Mouse (Mus musculus) midbrain, embryonic 14.5 days (tissue): Measurements from ENCODE around the gene Pcnp. TPM values are rescaled to one million over a fixed set of nuclear protein-coding genes. Genes with fewer than 3 reads are reported as not detected.

Source experiments
- ATAC-seq: fragments of 200-750 bp; cut with Nextera tagmentation; 2 replicates; pipeline ENCODE4 v1.8.0; 2017; ENCODE audit warnings: moderate number of reproducible peaks, moderate library complexity; ENCODE audit not compliant: low FRiP score, low TSS enrichment
- DNase-seq: peaks from one replicate; pipeline ENCODE4 v3.0.0-alpha.2; 2015
- H3K27ac ChIP-seq: fragments of 300-500 bp; sonication (generic); replicated peaks from 2 replicates; pipeline ENCODE4 v1.5.1; 2014; ENCODE audit warnings: mild to moderate bottlenecking, low read depth, low read length, moderate library complexity
- H3K27me3 ChIP-seq: fragments of 300-500 bp; sonication (generic); 2 replicates; pipeline ENCODE4 v1.6.1; 2014; ENCODE audit warnings: low read length, control low read depth, mixed read lengths; ENCODE audit not compliant: control insufficient read depth, insufficient read depth
- H3K36me3 ChIP-seq: fragments of 300-500 bp; sonication (generic); 2 replicates; pipeline ENCODE4 v1.6.1; 2014; ENCODE audit warnings: low read length, control low read depth; ENCODE audit not compliant: control insufficient read depth, insufficient read depth
- H3K4me1 ChIP-seq: fragments of 300-500 bp; sonication (generic); 2 replicates; pipeline ENCODE4 v1.6.1; 2014; ENCODE audit warnings: mild to moderate bottlenecking, antibody characterized with exemption, low read length, control low read depth; ENCODE audit not compliant: control insufficient read depth, insufficient read depth
- H3K4me2 ChIP-seq: fragments of 300-500 bp; sonication (generic); 2 replicates; pipeline ENCODE4 v1.6.1; 2014; ENCODE audit warnings: mild to moderate bottlenecking, low read length, moderate library complexity
- H3K4me3 ChIP-seq: fragments of 300-500 bp; sonication (generic); replicated peaks from 2 replicates; pipeline ENCODE4 v1.5.1; 2014; ENCODE audit warnings: low read depth, low read length
- H3K9ac ChIP-seq: fragments of 300-500 bp; sonication (generic); replicated peaks from 2 replicates; pipeline ENCODE4 v1.6.1; 2014; ENCODE audit warnings: mild to moderate bottlenecking, low read length, moderate library complexity
- H3K9me3 ChIP-seq: fragments of 300-500 bp; sonication (generic); 2 replicates; pipeline ENCODE4 v1.6.1; 2016; ENCODE audit warnings: low read length, control low read depth, mixed read lengths; ENCODE audit not compliant: control insufficient read depth
- WGBS: fragments of 180-500 bp; shearing (Covaris S2); extraction: QIAGEN DNeasy Blood & Tissue Kit; methylation state at CpG from one replicate; pipeline ENCODE4 v1.1.7; 2014; 5-methylcytosine and 5-hydroxymethylcytosine counted together
- polyA plus RNA-seq: library from polyadenylated mRNA; unstranded; fragments of >200 nt; fragmentation: Nextera tagmentation; extraction: Ambion mirVana; gene quantifications from 2 replicates; pipeline ENCODE4 v1.2.1, GENCODE M21; 2014

The Pcnp gene
- polyA plus RNA-seq, 1 experiment from 2014 or later, result 241 TPM

- H3K4me2 ChIP-seq, result peak overlapping the region; percentile 83
- peaks cover 36% of the 10 kb centered on the region for H3K36me3 ChIP-seq
- H3K27me3 ChIP-seq, result no peaks in the 10 kb centered on the region
- peaks cover 20% of the 10 kb centered on the region for H3K4me1 ChIP-seq
- under 1% methylated on average over 53 of the region's 55 CpGs for WGBS
- peak overlapping the region; percentile 87 for H3K27ac ChIP-seq
- peak overlapping the region; percentile 87 for H3K9ac ChIP-seq
- no peaks in the 10 kb centered on the region for H3K9me3 ChIP-seq
- ATAC-seq (peak; percentile 72), DNase-seq (peak; percentile 87)
- H3K4me3 ChIP-seq, result peak overlapping the region; percentile 99
Measured at GRCm38 (mm10) chr16:55974256-55974902, 55.2 kb downstream of the Pcnp start.

- Histone ChIP-seq H3K9me3 (no peaks in the 10 kb centered on the region), H3K27ac (peak within 1 kb of the TSS; percentile 87), H3K36me3 (peaks cover 42% of the 10 kb centered on the region), H3K4me1 (peaks cover 20% of the 10 kb centered on the region), H3K4me2 (peak within 1 kb of the TSS; percentile 83), H3K9ac (peak within 1 kb of the TSS; percentile 87), H3K4me3 (peak within 1 kb of the TSS; percentile 99), H3K27me3 (no peaks in the 10 kb centered on the region)
- ATAC-seq, result peak; percentile 99
- WGBS, result under 1% methylated on average over 70 of the region's 86 CpGs
- DNase-seq, result peak; percentile 100
Measured at GRCm38 (mm10) chr16:55973431-55974255, 55.9 kb downstream of the Pcnp start, which contains the start of gene Zbtb11. Zbtb11 (plus strand) TSS chr16:55973883.

- 62% methylated on average over 10 of the region's 10 CpGs for WGBS
Measured at GRCm38 (mm10) chr16:55972626-55973201, 56.8 kb downstream of the Pcnp start.

GRCm38 (mm10) chr16:55971735-55972615 is 57.6 kb downstream of the Pcnp start:
- Histone ChIP-seq H3K36me3 (peaks cover 39% of the 10 kb centered on the region), H3K4me3 (no peak overlapping the region), H3K9ac (no peak overlapping the region), H3K27me3 (no peaks in the 10 kb centered on the region), H3K27ac (no peak overlapping the region), H3K4me1 (peaks cover 26% of the 10 kb centered on the region), H3K9me3 (no peaks in the 10 kb centered on the region), H3K4me2 (no peak overlapping the region)
- DNase-seq (no peak), ATAC-seq (no peak)
- 78% methylated on average over 6 of the region's 6 CpGs for WGBS

More at GRCm38 (mm10) chr16:55972626-55973201, 56.8 kb downstream of the Pcnp start:
- ATAC-seq (no peak), DNase-seq (no peak)
- Histone ChIP-seq H3K4me2 (peak overlapping the region; percentile 66), H3K9me3 (no peaks in the 10 kb centered on the region), H3K36me3 (peaks cover 40% of the 10 kb centered on the region), H3K9ac (no peak overlapping the region), H3K4me1 (peaks cover 20% of the 10 kb centered on the region), H3K27me3 (no peaks in the 10 kb centered on the region), H3K4me3 (peak overlapping the region; percentile 99), H3K27ac (0 out of 2 replicates have a peak overlapping the region, but pooled peaks have one; percentile 70)

GRCm38 (mm10) chr16:55970416-55970815 is 59.1 kb downstream of the Pcnp start:
- no peak for ATAC-seq

GRCm38 (mm10) chr16:55969147-55969546 is 60.4 kb downstream of the Pcnp start:
- WGBS, result 86% methylated on average over 3 of the region's 3 CpGs
- Histone ChIP-seq H3K4me1 (peaks cover 11% of the 10 kb centered on the region), H3K4me2 (no peak overlapping the region), H3K36me3 (peaks cover 39% of the 10 kb centered on the region), H3K4me3 (no peak overlapping the region), H3K27me3 (no peaks in the 10 kb centered on the region), H3K9me3 (no peaks in the 10 kb centered on the region), H3K9ac (no peak overlapping the region), H3K27ac (no peak overlapping the region)
- peak; percentile 68 for DNase-seq
- no peak for ATAC-seq

More at GRCm38 (mm10) chr16:55970416-55970815, 59.1 kb downstream of the Pcnp start:
- H3K4me1 ChIP-seq, result peaks cover 19% of the 10 kb centered on the region
- H3K36me3 ChIP-seq, result peaks cover 39% of the 10 kb centered on the region
- no peak overlapping the region for H3K27ac ChIP-seq
- no peak overlapping the region for H3K4me3 ChIP-seq
- H3K9ac ChIP-seq, result no peak overlapping the region
- no peak for DNase-seq
- H3K4me2 ChIP-seq, result no peak overlapping the region
- no peaks in the 10 kb centered on the region for H3K27me3 ChIP-seq
- WGBS, result 92% methylated on average over 5 of the region's 5 CpGs
- no peaks in the 10 kb centered on the region for H3K9me3 ChIP-seq

GRCm38 (mm10) chr16:55967221-55967620 is 62.3 kb downstream of the Pcnp start:
- Histone ChIP-seq H3K4me2 (peak overlapping the region; percentile 91), H3K4me1 (peaks cover 7% of the 10 kb centered on the region), H3K27me3 (no peaks in the 10 kb centered on the region), H3K9ac (peak overlapping the region; percentile 89), H3K27ac (no peak overlapping the region), H3K4me3 (peak overlapping the region; percentile 74), H3K36me3 (peaks cover 38% of the 10 kb centered on the region), H3K9me3 (no peaks in the 10 kb centered on the region)
- WGBS, result 46% methylated on average over 1 of the region's 1 CpGs
- ATAC-seq (no peak), DNase-seq (no peak)
